Mouse (Mus musculus) embryo, embryonic 10.5 days (tissue): ENCODE data around the gene Grk4.
A peak's percentile ranks its signal among the peaks of the same experiment; 100 is the strongest.
"Not testable (repeated sequence)": the region's sequence is repeated elsewhere in the genome, so short reads cannot be mapped to it uniquely, and the experiment has no call there.

Experiments used
- DNase-seq: peaks from one replicate; pipeline ENCODE4 v3.0.0-alpha.2; 2015; ENCODE audit warnings: low spot score

Grk4 gene

DNA sequence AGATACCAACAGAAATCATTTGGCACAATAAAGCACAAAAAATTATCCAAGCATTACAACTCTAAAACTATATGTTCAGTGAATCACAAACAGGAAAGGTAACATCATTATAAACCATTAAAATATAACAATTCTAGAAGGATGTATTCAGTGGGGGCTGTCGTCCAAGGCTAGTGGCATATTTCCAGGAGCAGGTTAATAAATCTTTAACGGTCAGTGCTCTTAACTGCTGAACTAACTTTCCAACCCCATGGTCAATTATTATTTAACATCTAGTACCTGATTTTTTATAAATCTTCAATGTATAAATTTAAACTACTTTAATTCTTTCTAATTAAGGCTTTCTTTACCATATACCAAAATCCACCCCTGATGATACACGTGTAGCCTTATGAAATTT, 54.2 kb downstream of the Grk4 start:
- not testable (repeated sequence) for DNase-seq

DNA sequence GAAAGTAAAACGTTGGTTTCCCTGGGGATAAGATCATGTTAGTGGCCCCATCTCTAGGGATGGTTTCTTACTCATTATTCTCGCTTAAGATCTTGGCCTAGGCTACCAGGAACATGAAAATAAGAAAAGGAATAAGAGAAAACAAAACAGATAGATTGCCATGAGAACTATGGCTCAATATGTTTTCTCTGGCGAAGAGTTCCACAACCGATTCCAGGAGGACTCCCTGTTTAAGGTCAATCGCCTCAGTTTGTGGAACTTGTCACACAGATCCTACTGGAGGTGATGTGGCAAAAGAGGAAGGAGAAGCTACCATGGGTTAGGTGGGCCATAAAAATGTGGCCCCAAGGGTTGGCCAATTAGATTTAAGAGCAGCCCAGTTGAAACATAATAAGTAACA, 54.6 kb downstream of the Grk4 start:
- no peak for DNase-seq

DNA sequence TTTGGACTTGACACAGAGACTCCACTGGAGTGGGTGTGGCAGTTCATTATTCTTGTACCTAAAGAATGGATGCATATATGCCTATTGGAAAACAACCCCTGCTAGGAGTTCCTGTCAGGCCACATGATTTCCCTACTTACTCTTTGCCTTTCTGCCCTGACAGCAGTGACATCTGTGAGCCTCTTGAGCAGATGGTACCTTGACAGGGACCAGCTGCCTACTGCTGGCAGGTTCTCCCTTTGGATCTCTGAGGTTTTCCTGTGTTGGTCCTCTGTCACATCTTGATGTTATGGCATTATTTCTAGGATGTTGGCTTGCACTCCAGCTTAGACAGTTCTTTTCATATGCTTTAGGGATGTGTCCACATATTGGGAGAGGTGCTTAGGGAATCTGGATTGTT, 69.0 kb downstream of the Grk4 start:
- DNase-seq, result no peak

DNA sequence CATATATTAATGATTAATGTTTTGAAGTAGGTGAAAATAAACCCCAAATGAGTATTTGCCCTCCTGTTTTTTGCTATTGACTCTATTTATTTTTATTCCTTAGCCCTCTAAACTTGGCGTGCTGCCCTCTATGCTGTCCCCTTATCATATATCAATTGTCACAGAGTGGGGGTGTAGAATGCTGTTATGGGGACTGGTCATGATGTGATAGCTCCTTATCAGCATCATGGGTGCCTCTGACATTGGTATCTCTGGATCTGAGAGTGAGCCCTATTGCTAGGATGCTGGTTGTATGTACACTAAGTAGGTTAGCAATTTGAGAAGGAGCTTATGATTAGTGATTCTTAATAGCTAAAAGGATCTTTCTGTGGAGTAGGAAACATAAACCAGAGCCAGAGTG, 70.1 kb downstream of the Grk4 start:
- DNase-seq, result no peak

DNA sequence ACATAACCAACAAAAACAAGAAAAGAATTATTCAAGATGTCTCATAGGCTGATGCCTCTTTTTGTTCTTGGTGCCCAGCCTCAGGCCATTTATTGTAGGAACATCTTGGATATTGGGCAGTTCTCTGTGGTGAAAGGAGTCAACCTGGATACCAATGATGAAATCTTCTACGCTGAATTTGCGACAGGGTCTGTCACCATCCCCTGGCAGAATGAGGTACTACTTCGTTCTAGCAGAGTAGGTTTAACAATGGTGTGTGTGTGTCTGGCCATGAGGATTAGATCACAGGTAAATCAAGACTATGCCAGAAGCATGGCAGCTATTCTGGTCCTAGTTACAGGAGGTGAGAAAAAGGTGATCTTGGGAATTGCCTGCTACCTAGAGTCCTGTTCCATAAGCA, 91.3 kb downstream of the Grk4 start:
- DNase-seq, result no peak

DNA sequence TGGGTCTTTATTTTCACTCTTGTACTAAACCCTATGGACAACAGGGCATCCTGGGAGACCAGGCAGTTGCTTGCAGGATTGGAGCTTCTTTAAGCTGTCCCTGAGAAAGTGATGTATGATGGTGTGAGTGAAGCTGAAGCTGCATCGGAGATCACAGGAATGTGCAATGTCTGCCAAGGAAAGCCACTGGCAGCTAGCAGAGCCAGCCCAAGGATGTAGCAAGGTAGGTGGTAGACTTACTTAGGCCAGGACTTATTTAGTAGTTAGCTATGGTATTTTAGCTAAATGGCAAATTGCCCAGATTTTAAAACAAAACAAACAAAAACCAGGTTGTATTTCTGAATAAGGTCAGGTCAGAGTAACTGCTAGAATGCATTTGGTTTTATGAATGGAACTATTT, 98.6 kb downstream of the Grk4 start:
- DNase-seq, result no peak

DNA sequence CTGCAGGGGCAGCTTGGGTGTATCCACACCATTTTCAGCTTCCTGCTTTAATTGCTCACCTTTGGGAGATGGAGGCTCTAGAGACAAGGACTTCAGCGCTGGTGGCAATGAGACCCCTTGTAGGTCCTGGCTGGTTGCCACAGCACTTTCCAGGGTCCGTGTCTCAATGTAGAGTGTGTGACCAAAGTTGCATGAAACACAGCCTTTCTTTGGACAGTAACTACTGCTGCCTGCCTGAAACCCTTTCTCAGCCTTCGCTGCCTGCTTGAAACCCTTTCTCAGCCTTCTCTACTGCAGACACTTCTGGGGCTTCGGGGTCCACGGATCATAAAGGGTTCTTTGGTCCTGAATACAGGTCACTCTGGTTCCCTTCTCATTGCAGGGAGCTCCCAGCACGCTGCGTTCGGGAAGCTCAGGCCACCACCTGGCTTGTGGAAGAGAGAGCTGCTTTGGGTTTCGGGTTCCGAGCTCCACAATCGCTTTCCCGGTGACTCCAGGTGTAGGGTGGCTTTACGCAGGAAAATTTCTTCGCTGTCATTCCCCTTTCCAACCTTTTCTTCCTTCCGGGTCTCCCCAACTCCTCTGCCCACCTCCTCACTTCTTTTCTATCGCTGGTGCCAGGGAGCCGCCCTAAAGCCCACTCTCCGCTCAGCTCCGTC, 100.8 kb downstream of the Grk4 start:
- no peak for DNase-seq

DNA sequence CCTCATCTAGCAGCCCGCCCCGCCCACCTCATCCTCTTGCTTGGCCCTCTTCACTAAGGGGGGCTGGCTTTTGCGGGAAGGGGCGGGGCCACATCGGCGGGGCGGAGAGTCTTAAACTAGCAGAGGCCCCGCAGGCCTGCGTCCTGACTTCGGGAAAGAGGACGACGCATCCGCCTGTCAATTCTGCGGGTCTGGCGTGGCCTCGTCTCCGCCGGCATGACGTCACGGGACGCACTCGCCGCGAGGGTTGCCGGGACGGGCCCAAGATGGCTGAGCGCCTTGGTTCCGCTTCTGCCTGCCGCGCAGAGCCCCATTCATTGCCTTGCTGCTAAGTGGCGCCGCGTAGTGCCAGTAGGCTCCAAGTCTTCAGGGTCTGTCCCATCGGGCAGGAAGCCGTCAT, 101.3 kb downstream of the Grk4 start, which contains the start of gene Htt:
Gene Htt, plus strand, starts transcription at position 232 of the 400 bp plus-strand sequence.
- DNase-seq, result peak; percentile 97

DNA sequence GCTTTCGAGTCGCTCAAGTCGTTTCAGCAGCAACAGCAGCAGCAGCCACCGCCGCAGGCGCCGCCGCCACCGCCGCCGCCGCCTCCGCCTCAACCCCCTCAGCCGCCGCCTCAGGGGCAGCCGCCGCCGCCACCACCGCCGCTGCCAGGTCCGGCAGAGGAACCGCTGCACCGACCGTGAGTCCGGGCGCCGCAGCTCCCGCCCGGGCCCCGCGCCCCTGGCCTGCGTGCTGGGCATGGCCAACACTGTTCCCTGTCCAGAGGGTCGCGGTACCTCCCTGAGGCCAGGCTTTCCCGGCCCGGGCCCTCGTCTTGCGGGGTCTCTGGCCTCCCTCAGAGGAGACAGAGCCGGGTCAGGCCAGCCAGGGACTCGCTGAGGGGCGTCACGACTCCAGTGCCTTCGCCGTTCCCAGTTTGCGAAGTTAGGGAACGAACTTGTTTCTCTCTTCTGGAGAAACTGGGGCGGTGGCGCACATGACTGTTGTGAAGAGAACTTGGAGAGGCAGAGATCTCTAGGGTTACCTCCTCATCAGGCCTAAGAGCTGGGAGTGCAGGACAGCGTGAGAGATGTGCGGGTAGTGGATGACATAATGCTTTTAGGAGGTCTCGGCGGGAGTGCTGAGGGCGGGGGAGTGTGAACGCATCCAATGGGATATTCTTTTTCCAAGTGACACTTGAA, 101.9 kb downstream of the Grk4 start:
- DNase-seq, result peak; percentile 60

DNA sequence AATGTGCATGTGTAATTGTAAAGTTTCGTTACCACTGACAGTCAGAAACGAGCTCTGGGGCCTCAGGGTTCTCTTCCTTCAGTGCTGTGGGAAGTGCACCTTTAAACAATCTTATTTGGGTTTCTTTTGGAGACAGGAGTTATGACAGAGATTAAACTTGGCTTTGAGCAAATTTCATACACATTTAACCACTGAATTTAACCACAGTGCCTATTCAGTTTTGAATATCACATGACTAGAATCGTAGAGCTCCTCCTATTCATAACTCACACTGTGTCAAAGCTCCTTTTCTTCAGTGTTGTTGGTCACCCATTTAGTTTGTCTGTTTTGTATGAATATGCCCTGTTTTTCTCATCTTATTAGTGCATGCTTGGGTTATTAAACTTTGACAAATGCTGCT, 111.6 kb downstream of the Grk4 start:
- no peak for DNase-seq

DNA sequence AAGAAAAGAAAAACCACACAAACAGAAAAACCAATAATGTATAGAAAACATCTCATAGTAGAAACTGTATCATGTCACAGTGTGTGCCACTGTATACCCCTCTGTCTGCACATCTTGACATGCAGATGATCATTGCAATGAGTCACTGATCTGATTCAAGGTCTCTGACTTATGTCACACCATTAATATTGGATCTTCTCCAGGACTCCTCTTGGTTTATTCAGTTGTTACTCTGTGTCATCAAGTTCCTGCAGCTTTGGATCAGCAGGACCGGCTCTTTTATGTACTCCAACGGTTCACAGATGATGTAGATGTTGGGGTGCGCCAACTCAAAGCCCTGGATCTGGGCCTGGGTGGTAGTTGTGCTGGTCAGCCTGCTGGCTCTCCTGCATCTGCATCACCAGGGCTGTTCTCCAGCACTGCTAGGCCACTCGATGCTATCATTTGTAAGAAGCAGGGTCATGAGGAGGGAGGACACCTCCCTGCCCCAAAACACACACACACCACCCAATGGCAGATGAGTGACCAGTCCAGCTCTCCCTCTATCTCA, 112.6 kb downstream of the Grk4 start:
- no peak for DNase-seq

DNA sequence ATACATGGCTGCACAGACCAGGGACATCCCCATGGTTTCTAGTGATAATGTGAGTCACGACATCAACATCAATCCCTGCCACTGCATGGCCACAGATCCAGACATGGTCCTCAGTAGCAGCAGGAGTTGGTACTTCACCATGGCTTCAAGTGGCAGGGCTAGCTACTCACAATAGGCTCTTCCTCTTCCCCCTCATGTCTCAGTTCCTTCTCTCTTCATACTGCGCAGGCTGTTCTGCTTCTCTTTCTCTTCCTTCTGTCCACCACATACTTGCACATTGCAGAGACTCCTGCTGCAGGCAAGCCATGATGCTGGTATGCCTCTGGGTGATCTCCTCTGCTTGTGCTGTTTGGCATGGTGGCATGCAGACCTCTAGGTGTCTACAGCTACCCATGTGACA, 113.2 kb downstream of the Grk4 start:
- DNase-seq, result no peak

DNA sequence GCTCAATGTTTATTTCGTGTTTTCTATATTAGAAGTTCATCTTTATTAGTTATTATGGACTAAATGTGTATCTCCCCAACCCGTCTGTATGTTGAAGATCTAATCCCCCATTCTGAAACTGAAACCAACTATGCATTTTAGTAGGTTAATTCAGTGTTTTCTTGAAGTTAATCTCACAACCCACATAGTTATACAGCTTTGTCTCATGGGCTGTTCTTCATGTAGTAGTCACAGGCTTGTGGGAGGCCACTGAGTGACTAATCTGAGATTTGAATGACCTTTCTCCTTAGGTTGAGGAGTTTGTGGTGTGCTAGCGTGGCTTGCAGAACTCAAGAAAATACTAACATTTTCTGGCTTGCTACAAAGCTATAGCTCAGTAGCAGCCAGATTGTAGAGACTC, 124.8 kb downstream of the Grk4 start:
- no peak for DNase-seq

DNA sequence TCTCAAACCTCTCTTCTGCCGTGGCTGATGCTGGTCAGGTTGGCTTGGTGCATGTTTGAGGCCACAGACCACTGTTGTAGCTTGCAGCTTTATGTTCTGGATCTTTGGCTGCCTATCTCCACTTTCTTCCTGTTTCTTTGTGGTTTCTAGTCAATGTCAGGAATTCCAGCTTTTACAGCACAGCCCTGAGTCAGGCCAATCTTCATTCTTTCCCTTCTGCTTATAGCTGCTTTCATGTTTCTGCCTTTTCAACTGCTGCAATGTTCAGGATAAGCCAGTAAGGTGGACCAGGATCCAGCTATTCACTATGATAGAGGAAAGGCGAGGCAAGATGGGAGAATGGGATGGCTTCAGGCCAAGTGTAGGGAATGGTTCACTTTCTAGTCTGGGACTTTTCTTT, 131.0 kb downstream of the Grk4 start:
- DNase-seq, result no peak

DNA sequence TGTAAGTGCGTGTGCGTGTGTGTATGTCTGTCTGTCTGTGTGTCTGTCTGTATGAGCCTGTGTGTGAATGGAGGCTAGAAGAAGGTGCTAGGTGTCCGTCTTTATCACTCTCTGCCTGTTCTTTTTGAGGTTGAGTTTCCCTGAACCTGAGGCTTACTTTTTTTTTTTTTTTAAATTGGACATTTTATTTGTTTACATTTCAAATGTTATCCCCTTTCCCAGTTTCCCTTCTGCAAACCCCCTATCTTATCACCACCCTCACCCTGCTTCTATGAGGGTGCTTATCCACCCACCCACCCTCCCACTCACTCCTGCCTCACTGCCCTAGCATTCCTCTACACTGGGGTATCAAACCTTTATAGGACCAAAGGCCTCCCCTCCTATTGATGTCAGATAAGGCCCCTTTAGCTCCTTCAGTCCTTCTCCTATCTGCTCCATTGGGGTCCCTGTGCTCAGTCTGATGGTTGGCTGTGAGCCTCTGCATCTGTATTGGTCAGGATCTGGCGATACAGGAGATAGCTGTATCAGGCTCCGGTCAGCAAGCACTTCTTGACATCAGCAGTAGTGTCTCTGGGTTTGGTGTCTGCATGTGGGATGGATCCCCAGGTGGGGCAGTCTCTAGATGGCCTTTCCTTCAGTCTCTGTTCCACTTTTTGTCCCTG, 140.2 kb downstream of the Grk4 start:
- DNase-seq, result no peak
